Mouse (Mus musculus) bone marrow macrophage, adult 2 months (primary cell): ENCODE data around the gene Lrrc29.
"Not testable (repeated sequence)": the region's sequence is repeated elsewhere in the genome, so short reads cannot be mapped to it uniquely, and the experiment has no call there.

Source experiments
- CTCF ChIP-seq: IDR thresholded peaks from 2 replicates; pipeline ENCODE4 v1.5.1; 2012; ENCODE audit warnings: low read depth, mild to moderate bottlenecking, low read length, moderate library complexity
- POLR2A ChIP-seq: IDR thresholded peaks from 2 replicates; pipeline ENCODE4 v1.6.1; 2012; ENCODE audit warnings: mild to moderate bottlenecking, low read depth, low read length, borderline replicate concordance

DNA sequence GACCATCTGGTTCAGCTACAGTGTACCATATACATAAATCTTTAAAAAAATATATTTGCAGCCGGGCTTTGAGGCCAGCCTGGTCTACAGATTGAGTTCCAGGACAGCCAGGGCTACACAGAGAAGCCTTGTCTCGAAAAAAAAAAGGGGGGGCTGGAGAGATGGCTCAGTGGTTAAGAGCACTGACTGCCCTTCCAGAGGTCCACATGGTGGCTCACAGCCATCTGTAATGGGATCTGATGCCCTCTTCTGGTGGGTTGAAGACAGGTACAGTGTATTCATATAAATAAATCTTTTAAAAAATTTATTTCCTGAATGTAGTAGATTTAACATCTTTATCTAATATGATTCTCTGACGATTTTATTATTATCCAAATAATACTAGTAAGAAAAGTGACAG, 34.3 kb downstream of the Lrrc29 start:
- TF ChIP-seq CTCF, POLR2A: not testable (repeated sequence)
